Mouse (Mus musculus) liver, embryonic 14.5 days (tissue): ENCODE data around the gene Tacc2. TPM values are rescaled to one million over a fixed set of nuclear protein-coding genes. Genes with fewer than 3 reads are reported as not detected.
A peak's percentile ranks its signal among the peaks of the same experiment; 100 is the strongest.
"Not testable (repeated sequence)": the region's sequence is repeated elsewhere in the genome, so short reads cannot be mapped to it uniquely, and the experiment has no call there.

Source experiments
- ATAC-seq: fragments of 200-750 bp; cut with Nextera tagmentation; 2 replicates; pipeline ENCODE4 v1.8.0; 2017; ENCODE audit warnings: moderate number of reproducible peaks, mild to moderate bottlenecking, moderate library complexity; ENCODE audit not compliant: insufficient read depth
- DNase-seq, 3 experiments: peaks; one replicate each; pipeline ENCODE4 v3.0.0-alpha.2; 2012 to 2013; ENCODE audit warnings: low read depth in 3 of 3, low spot score in 3 of 3
- H3K27ac ChIP-seq: fragments of 300-500 bp; sonication (generic); 2 replicates; pipeline ENCODE4 v1.5.1; 2014; ENCODE audit warnings: moderate library complexity, mild to moderate bottlenecking, control low read depth, inconsistent platforms
- H3K27me3 ChIP-seq: fragments of 300-500 bp; sonication (generic); 2 replicates; pipeline ENCODE4 v1.6.1; 2014; ENCODE audit warnings: mild to moderate bottlenecking, low read length, moderate library complexity; ENCODE audit not compliant: control insufficient read depth, insufficient read depth
- H3K36me3 ChIP-seq: fragments of 300-500 bp; sonication (generic); replicated peaks from 2 replicates; pipeline ENCODE4 v1.6.1; 2014; ENCODE audit warnings: low read depth; ENCODE audit not compliant: control insufficient read depth, insufficient read depth
- H3K4me1 ChIP-seq, 2 experiments: fragments of 200-500 bp in 1 of 2; fragments of 300-500 bp in 1 of 2; sonication (generic) in 1 of 2; replicated peaks; 2 replicates each; pipeline ENCODE4 v1.6.1; 2012 to 2014; ENCODE audit warnings: antibody characterized with exemption in 1 of 2, inconsistent platforms in 1 of 2, low read length in 1 of 2; ENCODE audit not compliant: control insufficient read depth in 2 of 2, insufficient read depth in 2 of 2
- H3K4me2 ChIP-seq: fragments of 300-500 bp; sonication (generic); 2 replicates; pipeline ENCODE4 v1.6.1; 2014; ENCODE audit warnings: low read depth, mild to moderate bottlenecking, control low read depth, moderate library complexity
- H3K4me3 ChIP-seq, 2 experiments: fragments of 200-500 bp in 1 of 2; fragments of 300-500 bp in 1 of 2; sonication (generic) in 1 of 2; 2 replicates each; pipeline ENCODE4 v1.5.1; 2012 to 2014; ENCODE audit warnings: low read depth in 2 of 2, low read length in 2 of 2, mild to moderate bottlenecking in 2 of 2, control low read depth in 1 of 2, inconsistent platforms in 1 of 2, moderate library complexity in 1 of 2; ENCODE audit not compliant: insufficient read depth in 1 of 2
- H3K9ac ChIP-seq: fragments of 300-500 bp; sonication (generic); replicated peaks from 2 replicates; pipeline ENCODE4 v1.6.1; 2014; ENCODE audit warnings: mild to moderate bottlenecking, control low read depth, moderate library complexity
- H3K9me3 ChIP-seq: fragments of 300-500 bp; sonication (generic); 2 replicates; pipeline ENCODE4 v1.6.1; 2016; ENCODE audit warnings: low read length, mixed read lengths; ENCODE audit not compliant: control insufficient read depth
- CTCF ChIP-seq: IDR thresholded peaks from 2 replicates; pipeline ENCODE4 v1.5.1; 2016; ENCODE audit warnings: antibody characterized with exemption, low read depth, control low read depth
- EP300 ChIP-seq: IDR thresholded peaks from 2 replicates; pipeline ENCODE4 v1.6.1; 2016; ENCODE audit warnings: antibody characterized with exemption, low read depth
- WGBS: fragments of 180-500 bp; shearing (Covaris S2); extraction: QIAGEN DNeasy Blood & Tissue Kit; methylation state at CpG from one replicate; pipeline ENCODE4 v1.1.7; 2014; ENCODE audit not compliant: insufficient replicate concordance; 5-methylcytosine and 5-hydroxymethylcytosine counted together
- polyA plus RNA-seq, 2 experiments: library from polyadenylated mRNA; depleted of rRNA in 1 of 2; stranded (reverse) in 1 of 2; unstranded in 1 of 2; fragments of >200 nt; fragmentation: Nextera tagmentation in 1 of 2; extraction: Ambion mirVana in 1 of 2; gene quantifications; 2 replicates each; pipeline versions ENCODE4 v1.2.1 to v1.2.3; 2012 to 2014

The Tacc2 gene
- polyA plus RNA-seq, 2 experiments: 2.0 to 2.4 TPM

DNA sequence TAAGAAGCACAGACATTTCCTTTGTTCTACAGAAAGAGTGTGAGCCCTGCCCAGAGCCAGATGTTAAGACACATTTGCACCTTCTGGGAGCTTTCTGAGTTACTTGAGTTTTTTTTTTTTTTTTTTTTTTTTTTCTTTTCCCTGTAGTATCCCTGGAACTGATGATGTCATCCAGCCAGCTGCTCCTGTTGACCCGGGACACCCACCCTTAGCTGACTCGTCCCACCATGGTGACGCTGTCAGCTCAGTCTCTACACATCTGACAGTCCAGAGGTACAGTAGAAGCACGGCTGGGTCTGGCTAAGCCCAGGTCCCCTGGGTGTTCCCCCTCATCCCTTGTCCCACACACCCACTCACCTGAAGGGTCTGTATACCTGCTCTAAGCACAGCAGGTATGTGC, 85.6 kb downstream of the Tacc2 start:
- H3K27me3 ChIP-seq: no peaks in the 10 kb centered on the region
- H3K4me1 ChIP-seq: no peaks in the 10 kb centered on the region
- no peaks in the 10 kb centered on the region for H3K36me3 ChIP-seq
- TF ChIP-seq EP300 (no peak), CTCF (no peak)
- WGBS: 52% methylated on average over 4 of the region's 4 CpGs
- no peak overlapping the region for H3K4me3 ChIP-seq
- no peak overlapping the region for H3K4me2 ChIP-seq
- H3K27ac ChIP-seq: no peak overlapping the region
- DNase-seq (no peak), ATAC-seq (no peak)
- H3K9ac ChIP-seq: no peak overlapping the region
- H3K9me3 ChIP-seq: no peaks in the 10 kb centered on the region

DNA sequence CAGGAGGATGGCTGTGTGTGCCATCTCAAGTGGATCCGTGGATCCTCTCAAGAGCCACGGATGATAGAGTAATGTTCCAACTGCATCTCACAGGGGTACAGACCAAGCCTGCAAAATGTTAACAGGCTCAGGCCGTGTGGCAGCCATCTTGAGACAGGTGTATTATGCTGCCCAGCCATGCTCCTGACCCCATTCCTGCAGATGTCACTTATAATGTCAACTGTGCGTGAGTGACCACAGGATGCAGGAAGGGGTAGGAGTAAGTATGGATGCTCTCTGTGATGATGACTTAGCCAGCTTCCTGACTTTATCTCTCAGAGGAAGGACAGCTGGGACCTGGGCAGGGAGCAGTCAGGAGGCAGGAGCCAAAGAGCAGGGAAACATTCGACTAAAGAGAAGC, 86.8 kb downstream of the Tacc2 start:
- Histone ChIP-seq H3K4me3 (no peak overlapping the region), H3K36me3 (no peaks in the 10 kb centered on the region), H3K9ac (no peak overlapping the region), H3K27me3 (no peaks in the 10 kb centered on the region), H3K27ac (no peak overlapping the region), H3K9me3 (no peaks in the 10 kb centered on the region), H3K4me2 (no peak overlapping the region), H3K4me1 (peaks cover 0 to 5% of the 10 kb centered on the region in 2 experiments; a peak in 2 of 4 replicates)
- TF ChIP-seq EP300 (no peak), CTCF (no peak)
- 65% methylated on average over 5 of the region's 5 CpGs for WGBS
- ATAC-seq (no peak), DNase-seq (no peak)

DNA sequence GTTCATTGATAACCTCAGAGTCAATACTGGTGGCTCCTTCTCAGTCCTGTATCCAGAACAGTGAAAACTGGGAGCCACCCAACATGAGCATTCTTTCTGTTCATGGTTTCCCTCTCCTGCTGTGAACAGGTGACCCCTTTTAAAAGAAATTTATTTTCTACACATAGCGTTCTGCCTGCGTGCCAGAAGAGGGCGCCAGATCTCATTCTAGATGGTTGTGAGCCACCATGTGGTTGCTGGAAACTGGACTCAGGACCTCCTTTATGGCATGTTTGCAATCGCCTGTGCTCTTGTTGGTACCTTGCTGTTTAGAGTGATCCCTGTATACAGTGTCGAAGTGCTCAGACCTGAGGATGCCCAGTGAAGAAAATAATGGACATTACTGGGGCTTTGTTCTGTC, 87.4 kb downstream of the Tacc2 start:
- TF ChIP-seq EP300 (no peak), CTCF (peak; percentile 41)
- no peak overlapping the region for H3K4me3 ChIP-seq
- H3K9ac ChIP-seq: no peak overlapping the region
- H3K27me3 ChIP-seq: no peaks in the 10 kb centered on the region
- no peaks in the 10 kb centered on the region for H3K9me3 ChIP-seq
- ATAC-seq: no peak
- WGBS: 70% methylated on average over 5 of the region's 5 CpGs
- H3K4me2 ChIP-seq: no peak overlapping the region
- no peaks in the 10 kb centered on the region for H3K36me3 ChIP-seq
- H3K27ac ChIP-seq: no peak overlapping the region
- H3K4me1 ChIP-seq: peaks cover 0 to 11% of the 10 kb centered on the region in 2 experiments; a peak in 2 of 4 replicates
- no peak for DNase-seq

DNA sequence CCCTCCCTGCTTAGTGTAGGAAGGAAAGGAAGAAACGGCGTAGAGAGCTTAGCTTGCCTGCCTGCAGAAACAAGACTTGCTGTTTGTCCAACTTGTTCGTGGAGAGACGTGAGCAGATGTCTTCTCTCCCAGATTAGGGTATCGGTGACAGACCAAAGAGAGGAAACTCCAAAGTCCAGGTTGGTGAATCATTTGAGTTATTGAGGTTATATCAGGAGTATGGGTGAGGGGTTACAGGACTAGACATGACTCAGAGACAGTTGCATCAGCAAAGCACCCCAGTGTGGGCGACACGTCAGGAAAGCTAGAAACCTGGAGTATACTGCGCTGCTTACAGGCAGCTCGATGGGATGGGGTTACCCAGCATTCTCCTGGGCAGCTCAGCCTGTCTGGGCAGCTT, 88.1 kb downstream of the Tacc2 start:
- no peaks in the 10 kb centered on the region for H3K27me3 ChIP-seq
- no peak for ATAC-seq
- H3K36me3 ChIP-seq: no peaks in the 10 kb centered on the region
- DNase-seq: no peak
- no peak overlapping the region for H3K27ac ChIP-seq
- H3K4me2 ChIP-seq: no peak overlapping the region
- TF ChIP-seq EP300 (no peak), CTCF (no peak)
- no peak overlapping the region for H3K4me3 ChIP-seq
- H3K4me1 ChIP-seq: peaks cover 0 to 14% of the 10 kb centered on the region in 2 experiments; a peak in 2 of 4 replicates
- 83% methylated on average over 9 of the region's 9 CpGs for WGBS
- H3K9ac ChIP-seq: no peak overlapping the region
- no peaks in the 10 kb centered on the region for H3K9me3 ChIP-seq

DNA sequence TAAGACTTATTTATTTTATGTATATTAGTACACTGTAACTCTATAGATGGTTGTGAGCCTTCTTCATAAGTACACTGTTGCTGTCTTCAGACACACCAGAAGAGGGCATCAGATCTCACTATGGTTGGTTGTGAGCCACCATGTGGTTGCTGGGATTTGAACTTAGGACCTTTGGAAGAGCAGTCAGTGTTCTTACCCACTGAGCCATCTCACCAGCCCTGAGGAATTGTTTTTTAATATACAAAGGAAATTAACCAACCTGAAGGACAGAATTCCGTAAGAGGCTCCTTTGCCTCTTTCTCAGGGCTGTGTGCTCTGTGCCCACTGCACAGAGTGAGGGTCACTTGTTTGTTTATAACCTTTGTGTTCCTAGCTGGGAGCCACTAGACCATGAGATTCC, 90.8 kb downstream of the Tacc2 start:
- H3K9ac ChIP-seq, H3K9me3 ChIP-seq, H3K27me3 ChIP-seq, H3K4me3 ChIP-seq, H3K36me3 ChIP-seq, H3K4me2 ChIP-seq, ATAC-seq, DNase-seq, H3K27ac ChIP-seq: not testable (repeated sequence)
- H3K4me1 ChIP-seq: peaks cover 0 to 17% of the 10 kb centered on the region in 2 experiments; a peak in 2 of 4 replicates
- 88% methylated on average over 1 of the region's 1 CpGs for WGBS
